Mouse (Mus musculus) gonadal fat pad, adult 2 months (tissue): ENCODE measurements around the gene Agtr1a. TPM values are rescaled to one million over a fixed set of nuclear protein-coding genes. Genes with fewer than 3 reads are reported as not detected.

Experiments used
- DNase-seq: peaks from one replicate; pipeline ENCODE4 v3.0.0-alpha.2; 2012; ENCODE audit warnings: low read depth
- polyA plus RNA-seq: library from polyadenylated mRNA; depleted of rRNA; stranded (reverse); fragments of >200 nt; gene quantifications from 2 replicates; pipeline ENCODE4 v1.2.3, GENCODE M21; 2012; rRNA removed

The Agtr1a gene
- polyA plus RNA-seq, result 7.8 and 10.9 TPM in 2 replicates

DNA sequence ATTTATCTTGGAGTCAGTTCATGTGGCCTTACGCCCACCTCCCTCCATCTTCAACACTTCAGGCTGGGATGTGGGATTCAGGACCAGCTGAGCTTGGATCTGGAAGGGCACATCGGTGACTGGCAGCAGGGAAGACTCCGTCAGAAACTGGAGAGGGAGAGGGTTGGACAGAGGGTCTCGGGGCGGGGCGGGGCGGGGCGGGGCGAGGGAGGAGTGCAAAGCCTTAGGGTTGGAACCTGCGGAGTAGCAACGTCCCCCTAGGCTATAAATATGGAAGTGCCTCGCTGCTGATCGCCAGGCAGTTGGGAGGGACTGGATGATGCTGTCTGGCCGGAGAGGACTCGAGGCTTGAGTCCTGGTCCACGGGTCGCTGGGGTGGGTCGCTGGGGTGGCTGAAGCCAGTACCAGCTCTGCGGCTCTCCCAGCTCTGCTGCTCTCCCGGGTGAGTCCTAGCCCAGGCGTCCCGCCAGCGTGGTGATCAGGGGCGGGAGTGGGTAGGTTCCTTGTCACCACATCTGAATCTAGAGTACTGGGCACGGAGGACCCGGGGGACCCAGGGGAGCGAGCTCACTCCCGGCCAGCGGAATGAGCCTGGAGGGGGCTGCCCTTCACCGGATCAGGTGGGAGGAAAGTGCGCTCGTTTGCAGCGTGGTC, at the start of gene Agtr1a:
TSS of gene Agtr1a (plus strand) at position 294 of the 654 bp plus-strand sequence.
- no peak for DNase-seq

DNA sequence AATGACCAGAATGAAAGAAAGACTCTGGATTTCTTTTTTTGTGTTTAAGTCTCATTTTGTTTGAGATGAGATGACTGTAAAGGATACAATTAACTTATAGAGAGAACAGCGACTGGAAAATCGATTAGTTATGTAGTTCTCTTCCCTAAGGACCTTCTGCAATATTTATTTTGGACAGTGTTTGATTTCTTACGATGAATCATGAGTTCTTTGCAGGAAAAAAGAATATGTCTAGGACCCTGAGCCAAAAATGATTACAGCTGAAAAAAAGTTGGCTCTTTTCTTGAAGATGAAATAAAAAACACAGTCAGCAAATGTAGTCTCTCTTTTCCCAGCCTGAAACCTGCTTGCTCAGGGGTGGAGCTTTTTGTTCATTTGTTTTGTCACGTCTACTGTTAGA, 26.0 kb upstream of the Agtr1a start:
- DNase-seq, result no peak

GRCm38 (mm10) chr13:30324669-30325346, 11.4 kb upstream of the Agtr1a start:
- no peak for DNase-seq

- DNase-seq, result no peak
These were observed 5.2 kb upstream of the Agtr1a start for GRCm38 (mm10) chr13:30331061-30331460.

DNA sequence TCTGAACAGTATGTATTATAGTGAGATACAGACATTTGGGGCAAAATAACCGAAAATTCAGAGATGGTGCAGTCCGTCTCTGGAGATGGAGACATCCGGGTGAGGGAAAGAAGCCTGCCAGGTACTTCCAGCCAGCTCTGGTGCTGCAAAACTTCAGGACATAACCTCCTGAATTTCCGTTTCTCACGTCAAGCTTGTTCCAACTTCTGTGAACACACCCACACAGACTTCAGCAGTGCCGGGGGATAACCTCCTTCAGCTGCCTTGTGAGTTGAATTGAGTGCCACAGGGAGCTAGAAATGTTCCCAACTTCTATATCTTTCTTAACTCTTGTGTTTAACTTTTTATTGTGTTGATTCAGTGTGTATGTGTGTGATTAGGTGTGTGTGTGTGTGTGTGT, 4.4 kb upstream of the Agtr1a start:
- no peak for DNase-seq

DNA sequence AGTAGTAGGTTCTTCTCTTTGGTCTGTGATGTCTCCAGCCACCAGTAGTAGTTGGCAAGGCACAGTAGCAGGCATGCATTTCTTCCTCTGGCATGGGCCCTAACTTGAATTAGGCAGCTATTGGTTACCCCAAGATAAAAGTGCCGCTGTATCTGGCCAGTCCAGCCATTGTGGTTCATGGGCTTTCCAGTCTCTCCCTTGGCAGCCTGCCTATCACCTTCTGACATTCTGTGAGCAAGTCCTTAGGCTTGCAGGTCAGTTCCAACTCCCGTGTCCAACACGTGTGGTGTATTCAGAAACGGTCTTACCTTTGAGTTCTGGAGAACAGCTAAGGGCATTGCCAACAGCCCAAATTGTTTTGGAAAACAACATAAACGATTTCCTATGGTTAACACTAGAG, 3.7 kb upstream of the Agtr1a start:
- no peak for DNase-seq

DNA sequence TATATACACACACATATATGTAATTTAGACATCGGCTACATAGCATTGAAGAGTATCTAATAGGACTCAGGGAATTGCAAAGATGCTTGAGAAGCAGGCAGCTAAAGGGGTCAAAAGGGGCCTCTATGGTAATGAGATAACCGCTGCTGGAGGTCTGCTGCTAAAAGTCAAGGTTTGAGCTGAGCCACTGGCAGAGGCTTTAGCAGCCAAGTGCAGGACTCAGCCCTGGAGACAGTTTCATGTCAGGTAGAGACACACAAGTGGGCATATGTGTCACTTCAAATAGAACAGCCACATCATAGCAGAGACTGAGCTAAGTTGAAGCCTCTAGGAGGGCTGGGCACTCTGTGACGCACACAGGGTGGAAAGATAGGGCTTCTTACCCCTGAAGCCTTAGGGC, 1.6 kb upstream of the Agtr1a start:
- DNase-seq, result no peak

DNA sequence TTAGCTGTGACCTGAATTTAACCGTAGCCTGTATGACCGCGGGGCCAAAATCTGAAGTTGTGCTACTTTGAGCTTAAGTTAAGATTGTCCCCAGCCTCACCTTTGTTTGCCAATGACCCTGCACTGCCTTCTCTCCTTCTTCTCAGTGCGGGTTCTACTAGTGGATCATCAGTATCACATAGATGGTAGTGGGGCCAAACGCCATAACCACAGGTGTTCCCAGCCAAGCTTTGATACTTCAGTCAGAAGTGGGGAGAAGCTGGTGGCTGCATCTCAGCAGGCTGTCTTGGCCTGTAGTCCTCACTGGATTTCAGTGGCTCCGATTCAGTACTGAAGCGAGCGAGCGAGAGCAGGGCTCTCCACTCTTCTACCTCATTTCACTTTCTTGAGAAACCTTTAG, 672 bp downstream of the Agtr1a start:
- DNase-seq, result no peak

GRCm38 (mm10) chr13:30337646-30338045, 1.4 kb downstream of the Agtr1a start:
- no peak for DNase-seq

DNA sequence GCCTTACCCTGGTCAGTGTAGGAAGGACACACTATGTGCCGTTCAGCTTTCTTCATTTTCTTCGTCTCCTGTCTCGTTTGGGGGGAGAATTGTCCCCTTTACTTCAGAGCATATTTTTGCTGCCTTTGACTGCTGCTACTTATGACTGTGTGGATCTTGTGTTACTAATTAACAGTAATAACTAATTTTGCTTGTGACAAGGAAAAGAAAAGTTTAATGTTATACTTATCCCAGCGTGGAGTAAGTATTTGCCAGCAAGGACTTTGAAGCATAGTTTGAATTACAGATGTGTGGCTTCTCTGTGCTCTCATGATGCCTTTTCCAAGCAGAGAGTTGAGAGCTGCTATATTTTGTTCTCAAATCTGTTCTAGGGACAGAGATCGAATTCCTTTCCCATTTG, 2.3 kb downstream of the Agtr1a start:
- no peak for DNase-seq

- no peak for DNase-seq
These were observed 3.7 kb downstream of the Agtr1a start for GRCm38 (mm10) chr13:30339927-30340326.

GRCm38 (mm10) chr13:30341987-30342898, 6.0 kb downstream of the Agtr1a start:
- no peak for DNase-seq

DNA sequence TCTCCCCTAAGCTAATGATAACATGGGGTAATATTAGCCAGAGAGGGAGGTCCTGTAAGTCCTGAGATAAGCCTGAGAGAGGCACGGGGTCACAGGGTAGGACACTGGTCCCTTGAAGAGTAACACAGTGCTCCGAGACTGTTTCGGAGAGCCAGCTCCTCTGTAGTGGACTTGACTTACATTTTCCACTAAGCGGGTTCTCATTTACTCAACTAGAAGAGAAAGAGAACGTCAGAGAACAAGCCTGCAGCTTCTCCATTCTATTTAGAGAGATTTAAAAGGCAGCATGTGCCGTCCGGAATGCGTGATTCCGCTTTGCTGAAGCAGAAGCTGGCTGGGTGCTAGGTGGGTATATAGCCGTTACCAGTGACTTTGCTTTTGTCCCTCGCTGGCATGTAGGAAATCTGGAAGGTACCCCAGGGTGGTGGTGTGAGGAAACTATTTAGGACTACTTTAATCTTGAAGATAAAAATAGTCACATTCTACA, 9.2 kb downstream of the Agtr1a start:
- no peak for DNase-seq

GRCm38 (mm10) chr13:30346881-30347280, 10.6 kb downstream of the Agtr1a start:
- DNase-seq, result no peak

DNA sequence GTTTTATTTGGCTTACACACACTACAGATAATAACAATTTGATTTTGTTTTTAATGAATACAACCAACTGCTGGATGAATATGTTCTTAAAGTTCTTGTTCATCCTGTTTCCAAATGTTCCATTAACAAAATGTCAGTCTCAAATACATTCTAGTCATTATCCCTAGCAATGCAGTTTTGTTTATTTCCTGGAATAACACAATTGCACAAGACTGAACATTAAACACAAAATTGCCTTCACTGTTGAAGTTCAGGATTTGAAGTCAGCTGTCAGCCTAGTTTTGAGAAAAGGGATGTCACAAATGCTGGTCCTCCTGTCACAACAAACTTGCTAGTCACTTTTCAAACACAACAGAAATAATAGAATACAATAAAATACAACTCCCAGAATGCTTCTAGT, 12.1 kb downstream of the Agtr1a start:
- DNase-seq, result no peak

GRCm38 (mm10) chr13:30351966-30352365, 15.7 kb downstream of the Agtr1a start:
- DNase-seq, result no peak

DNA sequence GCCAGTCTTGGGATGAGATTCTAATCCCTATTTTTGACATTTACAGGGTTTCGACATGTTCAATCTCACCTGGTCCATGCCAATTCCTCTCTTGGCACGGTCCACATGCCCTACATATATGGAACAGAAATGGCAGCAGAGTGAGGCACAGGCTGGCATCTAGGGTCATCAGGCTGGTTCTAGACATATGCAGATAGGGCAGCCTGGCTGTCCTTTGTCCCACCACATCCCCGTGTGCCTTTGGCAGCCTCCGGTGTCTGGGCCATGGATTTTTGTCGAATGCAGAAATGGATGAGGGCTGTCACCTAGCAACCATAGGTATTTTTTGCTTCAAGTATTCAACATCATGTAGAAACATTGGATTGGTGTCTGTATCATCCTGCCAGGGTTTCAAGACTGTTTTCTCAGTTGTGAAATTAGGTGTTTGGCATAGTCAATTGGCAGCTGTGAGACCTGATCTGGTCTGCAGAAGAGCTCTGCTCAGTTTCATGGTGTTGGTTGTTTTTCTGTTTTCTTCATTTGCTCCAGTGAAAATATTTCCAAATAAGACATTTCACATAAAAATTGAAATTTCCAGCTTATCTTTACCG, 18.8 kb downstream of the Agtr1a start:
- DNase-seq, result peak; percentile 70

- peak; percentile 17 for DNase-seq
These were observed 19.7 kb downstream of the Agtr1a start for GRCm38 (mm10) chr13:30355979-30356378.

- DNase-seq, result no peak
These were observed 22.4 kb downstream of the Agtr1a start for GRCm38 (mm10) chr13:30358456-30359168.

- DNase-seq, result no peak
These were observed 23.6 kb downstream of the Agtr1a start for GRCm38 (mm10) chr13:30359886-30360285.

GRCm38 (mm10) chr13:30361002-30361401, 24.8 kb downstream of the Agtr1a start:
- no peak for DNase-seq
